Mouse (Mus musculus) midbrain, postnatal 0 days (tissue): Measurements from ENCODE around the gene Gmppa. TPM values are rescaled to one million over a fixed set of nuclear protein-coding genes. Genes with fewer than 3 reads are reported as not detected.
A peak's percentile ranks its signal among the peaks of the same experiment; 100 is the strongest.

ENCODE experiments used
- ATAC-seq: fragments of 200-750 bp; cut with Nextera tagmentation; 2 replicates; pipeline ENCODE4 v1.8.0; 2017; ENCODE audit warnings: moderate number of reproducible peaks, mild to moderate bottlenecking, moderate TSS enrichment, moderate library complexity; ENCODE audit not compliant: low FRiP score
- DNase-seq: peaks from one replicate; pipeline ENCODE4 v3.0.0-alpha.2; 2015; ENCODE audit warnings: low spot score
- H3K27ac ChIP-seq: fragments of 300-500 bp; sonication (generic); 2 replicates; pipeline ENCODE4 v1.5.1; 2014; ENCODE audit warnings: low read depth, mild to moderate bottlenecking, low read length, mixed read lengths
- H3K27me3 ChIP-seq: fragments of 300-500 bp; sonication (generic); 2 replicates; pipeline ENCODE4 v1.6.1; 2014; ENCODE audit warnings: low read length, control low read depth, mixed read lengths; ENCODE audit not compliant: insufficient read depth
- H3K36me3 ChIP-seq: fragments of 300-500 bp; sonication (generic); 2 replicates; pipeline ENCODE4 v1.6.1; 2014; ENCODE audit warnings: low read length, control low read depth, mixed read lengths; ENCODE audit not compliant: insufficient read depth
- H3K4me1 ChIP-seq: fragments of 300-500 bp; sonication (generic); 2 replicates; pipeline ENCODE4 v1.6.1; 2014; ENCODE audit warnings: mild to moderate bottlenecking, control low read depth, antibody characterized with exemption, low read length, mixed read lengths; ENCODE audit not compliant: insufficient read depth
- H3K4me2 ChIP-seq: fragments of 300-500 bp; sonication (generic); 2 replicates; pipeline ENCODE4 v1.6.1; 2014; ENCODE audit warnings: low read depth, mild to moderate bottlenecking, low read length, mixed read lengths; ENCODE audit not compliant: poor library complexity, severe bottlenecking
- H3K4me3 ChIP-seq: fragments of 300-500 bp; sonication (generic); 2 replicates; pipeline ENCODE4 v1.5.1; 2014; ENCODE audit warnings: low read depth, mild to moderate bottlenecking, low read length, moderate library complexity
- H3K9ac ChIP-seq: fragments of 300-500 bp; sonication (generic); replicated peaks from 2 replicates; pipeline ENCODE4 v1.6.1; 2014; ENCODE audit warnings: mild to moderate bottlenecking, low read length, moderate library complexity, mixed read lengths; ENCODE audit not compliant: poor library complexity, severe bottlenecking
- H3K9me3 ChIP-seq: fragments of 300-500 bp; sonication (generic); 2 replicates; pipeline ENCODE4 v1.6.1; 2016; ENCODE audit warnings: low read length, control low read depth
- CTCF ChIP-seq: IDR thresholded peaks from 2 replicates; pipeline ENCODE4 v1.5.1; 2016; ENCODE audit warnings: antibody characterized with exemption, mild to moderate bottlenecking
- WGBS: fragments of 180-500 bp; shearing (Covaris S2); extraction: QIAGEN DNeasy Blood & Tissue Kit; methylation state at CpG from one replicate; pipeline ENCODE4 v1.1.7; 2014; 5-methylcytosine and 5-hydroxymethylcytosine counted together
- polyA plus RNA-seq: library from polyadenylated mRNA; unstranded; fragments of >200 nt; fragmentation: Nextera tagmentation; extraction: Ambion mirVana; gene quantifications from 2 replicates; pipeline ENCODE4 v1.2.1, GENCODE M21; 2015
- total RNA-seq: library from RNA; depleted of rRNA; stranded (reverse); fragments of >200 nt; gene quantifications from 2 replicates; pipeline ENCODE4 v1.2.3, GENCODE M21; 2014

Gmppa gene
- total and polyA plus RNA-seq, 2 experiments from 2014 or later, result 67.4 to 77.1 TPM

GRCm38 (mm10) chr1:75458025-75458788, 22.5 kb downstream of the Gmppa start:
- H3K4me3 ChIP-seq, result peak overlapping the region; percentile 28
- 0 out of 2 replicates have a peak, but pooled peaks have one; percentile 8 for TF ChIP-seq CTCF
- peak overlapping the region; percentile 69 for H3K27ac ChIP-seq
- H3K4me1 ChIP-seq, result peaks cover 19% of the 10 kb centered on the region
- DNase-seq (peak; percentile 30), ATAC-seq (peak; percentile 39; the same call in 1 of the 2 replicates)
- H3K4me2 ChIP-seq, result peak overlapping the region; percentile 47
- H3K9ac ChIP-seq, result 0 out of 2 replicates have a peak overlapping the region, but pooled peaks have one; percentile 24
- WGBS, result 2% methylated on average over 40 of the region's 42 CpGs
- H3K36me3 ChIP-seq, result no peaks in the 10 kb centered on the region
- H3K27me3 ChIP-seq, result no peaks in the 10 kb centered on the region
- no peaks in the 10 kb centered on the region for H3K9me3 ChIP-seq

GRCm38 (mm10) chr1:75458789-75459684, 23.3 kb downstream of the Gmppa start:
- TF ChIP-seq CTCF, result no peak
- Histone ChIP-seq H3K36me3 (no peaks in the 10 kb centered on the region), H3K4me1 (peaks cover 16% of the 10 kb centered on the region), H3K4me3 (peak overlapping the region; percentile 28), H3K9ac (0 out of 2 replicates have a peak overlapping the region, but pooled peaks have one; percentile 19), H3K27ac (peak overlapping the region; percentile 69), H3K4me2 (peak overlapping the region; percentile 47), H3K27me3 (no peaks in the 10 kb centered on the region), H3K9me3 (no peaks in the 10 kb centered on the region)
- WGBS, result 14% methylated on average over 23 of the region's 23 CpGs
- ATAC-seq (no peak), DNase-seq (no peak)

GRCm38 (mm10) chr1:75460297-75460696, 24.6 kb downstream of the Gmppa start:
- H3K9me3 ChIP-seq, result no peaks in the 10 kb centered on the region
- no peak for ATAC-seq
- 56% methylated on average over 7 of the region's 7 CpGs for WGBS

GRCm38 (mm10) chr1:75462636-75463035, 26.9 kb downstream of the Gmppa start:
- 50% methylated on average over 1 of the region's 1 CpGs for WGBS
- Histone ChIP-seq H3K27me3 (peaks cover 6% of the 10 kb centered on the region), H3K4me1 (peaks cover 10% of the 10 kb centered on the region), H3K9ac (no peak overlapping the region), H3K27ac (no peak overlapping the region), H3K4me2 (no peak overlapping the region), H3K9me3 (no peaks in the 10 kb centered on the region), H3K36me3 (no peaks in the 10 kb centered on the region), H3K4me3 (no peak overlapping the region)
- ATAC-seq (no peak), DNase-seq (no peak)
- TF ChIP-seq CTCF, result no peak

More at GRCm38 (mm10) chr1:75460297-75460696, 24.6 kb downstream of the Gmppa start:
- Histone ChIP-seq H3K27me3 (no peaks in the 10 kb centered on the region), H3K4me1 (peaks cover 16% of the 10 kb centered on the region), H3K9ac (no peak overlapping the region), H3K36me3 (no peaks in the 10 kb centered on the region), H3K27ac (no peak overlapping the region), H3K4me3 (no peak overlapping the region), H3K4me2 (no peak overlapping the region)
- no peak for DNase-seq
- no peak for TF ChIP-seq CTCF

GRCm38 (mm10) chr1:75463652-75464204, 28.0 kb downstream of the Gmppa start:
- Histone ChIP-seq H3K9ac (peak overlapping the region; percentile 29; the same call in 1 of the 2 replicates), H3K4me2 (no peak overlapping the region), H3K4me3 (no peak overlapping the region), H3K36me3 (no peaks in the 10 kb centered on the region), H3K27me3 (peaks cover 6% of the 10 kb centered on the region), H3K4me1 (peaks cover 6% of the 10 kb centered on the region; the same call in 1 of the 2 replicates), H3K9me3 (no peaks in the 10 kb centered on the region), H3K27ac (peak overlapping the region; percentile 38; the same call in 1 of the 2 replicates)
- WGBS, result 54% methylated on average over 5 of the region's 5 CpGs
- DNase-seq (no peak), ATAC-seq (peak; percentile 53)
- TF ChIP-seq CTCF, result no peak
